Mouse (Mus musculus) testis, adult 2 months (tissue): Measurements from ENCODE around the gene Bgn. TPM values are rescaled to one million over a fixed set of nuclear protein-coding genes. Genes with fewer than 3 reads are reported as not detected.
A peak's percentile ranks its signal among the peaks of the same experiment; 100 is the strongest.
"Not testable (repeated sequence)": the region's sequence is repeated elsewhere in the genome, so short reads cannot be mapped to it uniquely, and the experiment has no call there.

Experiments
- H3K27ac ChIP-seq: fragments of 200-500 bp; 2 replicates; pipeline ENCODE4 v1.5.1; 2012; ENCODE audit warnings: low read depth, low read length; ENCODE audit not compliant: control insufficient read depth, insufficient read depth
- H3K27me3 ChIP-seq: fragments of 200-500 bp; 2 replicates; pipeline ENCODE4 v1.6.1; 2012; ENCODE audit warnings: mild to moderate bottlenecking, low read length, moderate library complexity; ENCODE audit not compliant: control insufficient read depth, insufficient read depth
- H3K36me3 ChIP-seq: fragments of 200-500 bp; 2 replicates; pipeline ENCODE4 v1.6.1; 2012; ENCODE audit warnings: mild to moderate bottlenecking, low read length; ENCODE audit not compliant: control insufficient read depth, insufficient read depth
- H3K4me1 ChIP-seq: fragments of 200-500 bp; 2 replicates; pipeline ENCODE4 v1.6.1; 2012; ENCODE audit warnings: low read length; ENCODE audit not compliant: control insufficient read depth, insufficient read depth
- H3K4me3 ChIP-seq: fragments of 200-500 bp; 2 replicates; pipeline ENCODE4 v1.5.1; 2012; ENCODE audit warnings: low read depth, mild to moderate bottlenecking, low read length, moderate library complexity, mixed read lengths; ENCODE audit not compliant: control insufficient read depth
- CTCF ChIP-seq: fragments of 200-500 bp; IDR thresholded peaks from 2 replicates; pipeline ENCODE4 v1.5.1; 2012; ENCODE audit warnings: low read depth, mild to moderate bottlenecking, inconsistent platforms, low read length, moderate library complexity; ENCODE audit not compliant: control insufficient read depth, insufficient read depth, insufficient replicate concordance
- POLR2A ChIP-seq: fragments of 200-500 bp; IDR thresholded peaks from 2 replicates; pipeline ENCODE4 v1.6.1; 2012; ENCODE audit warnings: low read depth, mild to moderate bottlenecking, inconsistent platforms, low read length, moderate library complexity; ENCODE audit not compliant: control insufficient read depth
- polyA plus RNA-seq: library from polyadenylated mRNA; depleted of rRNA; stranded (reverse); fragments of >200 nt; gene quantifications from 2 replicates; pipeline ENCODE4 v1.2.3, GENCODE M21; 2012

Bgn gene
- polyA plus RNA-seq, 1 experiment: 54.4 TPM

DNA sequence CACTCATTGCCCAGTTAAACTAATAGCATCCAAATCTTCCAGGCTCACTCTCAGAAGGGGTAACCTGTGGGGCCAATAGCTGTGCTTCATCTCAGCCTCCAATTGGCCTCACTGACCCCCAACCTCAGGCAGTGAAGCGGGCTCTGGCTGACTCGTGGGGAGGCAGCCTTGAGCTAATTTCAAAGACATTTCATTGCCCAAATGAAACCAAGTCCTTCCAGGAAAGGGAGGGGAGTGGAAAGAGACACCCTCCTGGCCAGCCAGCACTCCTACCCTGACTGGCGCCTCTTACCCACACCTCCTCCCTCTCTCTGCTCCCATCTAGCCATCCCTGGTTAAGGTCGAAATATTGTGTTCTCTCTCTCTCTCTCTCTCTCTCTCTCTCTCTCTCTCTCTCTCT, 6.8 kb downstream of the Bgn start:
- H3K27me3 ChIP-seq: no peaks in the 10 kb centered on the region
- H3K36me3 ChIP-seq: no peaks in the 10 kb centered on the region
- H3K27ac ChIP-seq: no peak overlapping the region
- TF ChIP-seq CTCF (no peak), POLR2A (no peak)
- no peaks in the 10 kb centered on the region for H3K4me1 ChIP-seq
- no peak overlapping the region for H3K4me3 ChIP-seq

DNA sequence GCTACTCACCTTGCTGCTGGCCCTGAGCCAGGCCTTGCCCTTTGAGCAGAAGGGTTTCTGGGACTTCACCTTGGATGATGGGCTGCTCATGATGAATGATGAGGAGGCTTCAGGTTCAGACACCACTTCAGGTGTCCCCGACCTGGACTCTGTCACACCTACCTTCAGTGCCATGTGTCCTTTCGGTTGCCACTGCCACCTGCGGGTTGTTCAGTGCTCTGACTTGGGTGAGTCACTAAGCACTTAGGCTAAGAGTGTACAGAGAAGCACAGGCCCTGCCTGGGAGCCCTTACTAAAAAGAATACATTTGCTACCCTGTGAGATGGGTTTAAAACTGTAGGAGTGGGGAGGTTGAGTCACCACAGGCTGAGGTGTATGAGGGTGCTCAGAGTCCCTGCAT, 7.4 kb downstream of the Bgn start:
- Histone ChIP-seq H3K4me1 (no peaks in the 10 kb centered on the region), H3K27ac (no peak overlapping the region), H3K27me3 (no peaks in the 10 kb centered on the region), H3K4me3 (no peak overlapping the region), H3K36me3 (no peaks in the 10 kb centered on the region)
- TF ChIP-seq CTCF (no peak), POLR2A (no peak)

DNA sequence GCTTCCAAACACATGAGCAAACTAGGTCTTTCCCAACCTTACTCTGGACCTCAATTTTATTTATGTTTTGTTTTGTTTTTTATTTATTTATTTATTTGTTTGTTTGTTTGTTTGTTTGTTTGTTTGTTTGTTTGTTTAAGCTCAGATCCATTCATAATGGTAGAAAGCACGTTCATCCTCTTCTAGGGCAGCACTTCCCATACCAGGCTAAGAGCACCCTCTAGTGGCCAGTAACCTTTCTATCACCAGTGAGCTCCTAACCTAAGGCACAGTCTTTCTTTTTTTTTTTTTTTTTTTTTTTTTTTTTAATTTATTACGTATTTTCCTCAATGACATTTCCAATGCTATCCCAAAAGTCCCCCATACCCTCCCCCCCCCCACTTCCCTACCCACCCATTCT, 10.2 kb downstream of the Bgn start:
- H3K27ac ChIP-seq, H3K4me3 ChIP-seq, H3K4me1 ChIP-seq, H3K36me3 ChIP-seq, H3K27me3 ChIP-seq: not testable (repeated sequence)
- peak; percentile 12; the same call in 1 of the 2 replicates for TF ChIP-seq CTCF

DNA sequence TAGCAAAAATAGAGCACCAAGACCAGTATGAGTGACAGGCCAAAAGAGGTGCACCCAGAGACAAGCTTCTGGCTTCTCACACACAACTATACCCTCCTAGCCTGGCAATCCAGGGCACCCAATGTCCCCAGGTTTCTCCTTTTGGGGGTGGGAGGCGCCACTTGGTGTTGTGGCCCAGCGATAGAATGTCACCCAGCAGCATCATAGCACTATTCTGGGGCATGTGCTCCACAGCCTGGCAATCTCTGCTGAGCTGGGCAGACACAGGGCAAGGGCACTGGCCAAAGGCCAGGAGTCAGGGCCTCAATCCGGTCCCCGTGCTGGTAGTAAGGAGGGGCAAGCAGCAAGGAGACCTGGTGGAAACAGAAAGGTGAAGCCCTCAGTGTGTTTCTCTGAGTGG, 13.3 kb downstream of the Bgn start:
- Histone ChIP-seq H3K4me3 (no peak overlapping the region), H3K4me1 (no peaks in the 10 kb centered on the region), H3K27ac (no peak overlapping the region), H3K27me3 (no peaks in the 10 kb centered on the region), H3K36me3 (no peaks in the 10 kb centered on the region)
- TF ChIP-seq POLR2A (no peak), CTCF (no peak)

- Histone ChIP-seq H3K4me3 (no peak overlapping the region), H3K36me3 (no peaks in the 10 kb centered on the region), H3K27me3 (no peaks in the 10 kb centered on the region), H3K4me1 (peaks cover 5% of the 10 kb centered on the region), H3K27ac (no peak overlapping the region)
- TF ChIP-seq CTCF: no peak
- TF ChIP-seq POLR2A: no peak
These were observed 21.8 kb downstream of the Bgn start for GRCm38 (mm10) chrX:73505130-73505735.

DNA sequence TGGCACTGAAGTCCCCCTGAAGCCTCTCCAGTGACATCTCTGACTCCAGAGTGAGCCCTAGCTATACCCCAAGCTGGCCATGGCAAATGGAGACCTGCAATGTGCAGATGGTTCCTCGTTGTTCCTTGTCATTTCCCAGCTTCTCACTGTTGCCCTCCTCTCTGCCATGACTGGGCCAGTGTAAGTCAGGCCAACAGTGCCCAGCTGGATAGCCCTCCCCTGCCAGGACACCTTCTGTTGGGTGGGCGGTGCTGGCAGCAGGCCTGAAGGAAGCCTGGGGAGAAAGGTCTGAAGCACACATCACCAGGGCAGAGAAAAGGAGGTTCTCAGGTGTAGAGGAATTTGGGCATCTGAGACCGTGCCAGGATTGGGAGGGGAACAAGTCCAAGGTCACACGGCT, 23.2 kb downstream of the Bgn start:
- TF ChIP-seq POLR2A: no peak
- no peak overlapping the region for H3K27ac ChIP-seq
- H3K36me3 ChIP-seq: no peaks in the 10 kb centered on the region
- H3K27me3 ChIP-seq: no peaks in the 10 kb centered on the region
- H3K4me3 ChIP-seq: no peak overlapping the region
- H3K4me1 ChIP-seq: peaks cover 5% of the 10 kb centered on the region

- Histone ChIP-seq H3K4me3 (no peak overlapping the region), H3K36me3 (no peaks in the 10 kb centered on the region), H3K4me1 (no peaks in the 10 kb centered on the region; the same call in 1 of the 2 replicates), H3K27me3 (no peaks in the 10 kb centered on the region), H3K27ac (no peak overlapping the region)
- TF ChIP-seq CTCF: no peak
- TF ChIP-seq POLR2A: no peak
These were observed 25.8 kb downstream of the Bgn start for GRCm38 (mm10) chrX:73509209-73509608.

- no peaks in the 10 kb centered on the region for H3K4me1 ChIP-seq
- H3K4me3 ChIP-seq: no peak overlapping the region
- TF ChIP-seq CTCF (no peak), POLR2A (no peak)
- no peaks in the 10 kb centered on the region for H3K27me3 ChIP-seq
- H3K27ac ChIP-seq: no peak overlapping the region
- no peaks in the 10 kb centered on the region for H3K36me3 ChIP-seq
These were observed 29.5 kb downstream of the Bgn start for GRCm38 (mm10) chrX:73512904-73513303.
